Mouse (Mus musculus): Measurements from ENCODE around the gene Foxn3.

DNA sequence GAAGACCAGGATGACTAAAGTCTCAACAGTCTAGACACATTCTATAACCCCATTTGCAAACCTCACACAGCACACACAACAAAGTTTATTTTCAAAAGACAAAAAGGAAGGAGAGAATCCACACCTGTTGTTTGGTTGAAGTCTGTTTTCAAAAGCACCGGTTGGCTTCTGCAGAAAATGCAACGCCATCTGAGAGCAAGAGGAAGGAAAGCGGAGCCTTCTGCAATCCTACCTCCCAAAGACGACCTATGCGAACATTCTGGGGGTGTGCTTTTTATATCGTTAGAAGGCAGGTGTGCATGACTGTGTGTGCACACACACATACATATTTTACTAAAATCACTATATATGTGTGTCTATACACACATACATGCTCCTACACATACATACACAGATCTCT lies 397.3 kb downstream of the Foxn3 start:
- TF ChIP-seq POLR2A (IDR thresholded peaks at IDR 0.05; ENCODE audit: extremely low read depth, insufficient read depth, low read length) (no peak), CTCF (IDR thresholded peaks at IDR 0.05; ENCODE audit: low read depth, low read length) (no peak)

All from liver, adult 2 months (tissue).